Mouse (Mus musculus) thymus, adult 2 months (tissue): ENCODE results near the gene Olfr66. TPM values are rescaled to one million over a fixed set of nuclear protein-coding genes. Genes with fewer than 3 reads are reported as not detected.

Experiments
- DNase-seq: peaks from one replicate; pipeline ENCODE4 v3.0.0; 2021
- H3K27ac ChIP-seq: fragments of 200-500 bp; 2 replicates; pipeline ENCODE4 v1.5.1; 2012; ENCODE audit warnings: low read length, control low read depth; ENCODE audit not compliant: control insufficient read depth, insufficient read depth
- H3K27me3 ChIP-seq: fragments of 200-500 bp; 2 replicates; pipeline ENCODE4 v1.6.1; 2012; ENCODE audit warnings: mild to moderate bottlenecking, low read length, moderate library complexity, mixed read lengths; ENCODE audit not compliant: control insufficient read depth, insufficient read depth
- H3K36me3 ChIP-seq: fragments of 200-500 bp; 2 replicates; pipeline ENCODE4 v1.6.1; 2012; ENCODE audit warnings: mild to moderate bottlenecking, low read length, moderate library complexity; ENCODE audit not compliant: control insufficient read depth, insufficient read depth
- H3K4me1 ChIP-seq: fragments of 200-500 bp; replicated peaks from 2 replicates; pipeline ENCODE4 v1.6.1; 2012; ENCODE audit warnings: low read length; ENCODE audit not compliant: control insufficient read depth, insufficient read depth
- H3K4me3 ChIP-seq: fragments of 200-500 bp; 2 replicates; pipeline ENCODE4 v1.5.1; 2012; ENCODE audit warnings: mild to moderate bottlenecking, low read length, control low read depth, moderate library complexity; ENCODE audit not compliant: control insufficient read depth, insufficient read depth
- CTCF ChIP-seq: fragments of 200-500 bp; IDR thresholded peaks from 2 replicates; pipeline ENCODE4 v1.5.1; 2012; ENCODE audit warnings: mild to moderate bottlenecking, control low read depth, low read length, moderate library complexity, borderline replicate concordance; ENCODE audit not compliant: control insufficient read depth, poor library complexity, insufficient read depth; ENCODE audit errors: extremely low read depth
- POLR2A ChIP-seq: fragments of 200-500 bp; IDR thresholded peaks from 2 replicates; pipeline ENCODE4 v1.6.1; 2012; ENCODE audit warnings: mild to moderate bottlenecking, low read length, control low read depth, moderate library complexity; ENCODE audit not compliant: control insufficient read depth, poor library complexity, insufficient read depth; ENCODE audit errors: extremely low read depth
- WGBS: fragments of 180-500 bp; shearing (Covaris S2); methylation state at CpG from one replicate; pipeline ENCODE4 v1.1.7; 2018; 5-methylcytosine and 5-hydroxymethylcytosine counted together
- polyA plus RNA-seq: library from polyadenylated mRNA; depleted of rRNA; stranded (reverse); fragments of >200 nt; gene quantifications from 2 replicates; pipeline ENCODE4 v1.2.3, GENCODE M21; 2012

Olfr66 gene
- polyA plus RNA-seq, 1 experiment: not detected

- Histone ChIP-seq H3K27ac (no peak within 1 kb of the TSS), H3K27me3 (no peaks in the 10 kb centered on the region), H3K4me1 (no peaks in the 10 kb centered on the region), H3K4me3 (no peak within 1 kb of the TSS), H3K36me3 (no peaks in the 10 kb centered on the region)
- TF ChIP-seq CTCF: no peak
- no peak for DNase-seq
- 90% methylated on average over 1 of the region's 1 CpGs for WGBS
Measured at GRCm38 (mm10) chr7:103894385-103894784, 8.3 kb upstream of the Olfr66 start, which contains the start of gene Olfr64. Gene Olfr64, minus strand, starts transcription at chr7:103894485.

DNA sequence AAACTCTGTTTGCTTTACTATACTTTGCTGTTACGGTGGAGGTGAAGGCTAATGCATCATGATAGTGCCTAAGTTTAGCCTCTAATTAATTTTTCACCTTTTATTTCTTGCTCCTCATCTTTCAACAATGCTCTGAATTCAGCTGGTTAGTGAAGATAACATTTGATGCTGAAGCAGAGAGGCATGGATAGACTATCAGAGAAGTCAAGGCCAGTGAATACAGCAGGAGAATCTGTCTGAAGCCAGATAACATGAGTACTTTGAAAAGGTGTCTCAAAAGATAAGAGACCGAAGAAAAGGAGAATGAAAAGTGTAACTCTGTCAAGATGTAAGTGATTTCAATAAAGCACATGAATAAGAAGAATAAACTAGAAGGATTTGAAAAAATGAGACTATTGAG is 9.0 kb downstream of the Olfr66 start:
- Histone ChIP-seq H3K27me3 (no peaks in the 10 kb centered on the region), H3K4me1 (no peaks in the 10 kb centered on the region), H3K27ac (no peak overlapping the region), H3K36me3 (no peaks in the 10 kb centered on the region), H3K4me3 (no peak overlapping the region)
- TF ChIP-seq POLR2A (no peak), CTCF (no peak)
- no peak for DNase-seq
- WGBS: 93% methylated on average over 2 of the region's 2 CpGs

DNA sequence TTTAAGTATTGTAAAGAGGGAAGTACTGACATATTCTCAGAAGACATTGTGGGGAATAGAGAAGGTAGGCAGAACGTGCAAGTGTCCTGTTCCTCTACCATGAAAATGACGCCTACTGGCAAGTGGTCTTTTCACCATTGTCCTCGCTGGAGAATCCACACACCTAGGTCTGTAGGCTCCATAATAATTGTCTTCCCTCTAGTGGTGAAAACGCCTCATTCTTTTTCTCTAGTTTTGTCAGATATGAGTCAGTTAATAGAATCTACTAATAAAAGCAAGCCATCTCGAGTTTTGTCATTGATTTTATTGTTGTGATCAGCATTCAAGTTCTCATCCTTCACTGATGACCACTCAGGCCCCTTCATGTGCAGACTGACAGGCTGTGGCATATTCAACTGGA is 11.6 kb downstream of the Olfr66 start:
- 42% methylated on average over 5 of the region's 5 CpGs for WGBS
- Histone ChIP-seq H3K4me1 (no peaks in the 10 kb centered on the region), H3K27ac (no peak overlapping the region), H3K27me3 (no peaks in the 10 kb centered on the region), H3K36me3 (no peaks in the 10 kb centered on the region), H3K4me3 (no peak overlapping the region)
- no peak for DNase-seq
- TF ChIP-seq POLR2A (no peak), CTCF (no peak)

GRCm38 (mm10) chr7:103873064-103873463 is 13.0 kb downstream of the Olfr66 start:
- no peak for DNase-seq
- H3K36me3 ChIP-seq: no peaks in the 10 kb centered on the region
- H3K27ac ChIP-seq: no peak overlapping the region
- H3K4me1 ChIP-seq: no peaks in the 10 kb centered on the region
- H3K4me3 ChIP-seq: no peak overlapping the region
- no peaks in the 10 kb centered on the region for H3K27me3 ChIP-seq
- 2% methylated on average over 1 of the region's 1 CpGs for WGBS
- TF ChIP-seq POLR2A: no peak
- TF ChIP-seq CTCF: no peak

- Histone ChIP-seq H3K27ac (no peak overlapping the region), H3K27me3 (no peaks in the 10 kb centered on the region), H3K4me3 (no peak overlapping the region), H3K36me3 (no peaks in the 10 kb centered on the region), H3K4me1 (no peaks in the 10 kb centered on the region)
- TF ChIP-seq CTCF (no peak), POLR2A (no peak)
- no peak for DNase-seq
Measured at GRCm38 (mm10) chr7:103870667-103871066, 15.4 kb downstream of the Olfr66 start.

- DNase-seq: no peak
- Histone ChIP-seq H3K4me3 (no peak overlapping the region), H3K27me3 (no peaks in the 10 kb centered on the region), H3K36me3 (no peaks in the 10 kb centered on the region), H3K4me1 (no peaks in the 10 kb centered on the region), H3K27ac (no peak overlapping the region)
- TF ChIP-seq POLR2A: no peak
- TF ChIP-seq CTCF: no peak
Measured at GRCm38 (mm10) chr7:103865716-103866115, 20.3 kb downstream of the Olfr66 start.

DNA sequence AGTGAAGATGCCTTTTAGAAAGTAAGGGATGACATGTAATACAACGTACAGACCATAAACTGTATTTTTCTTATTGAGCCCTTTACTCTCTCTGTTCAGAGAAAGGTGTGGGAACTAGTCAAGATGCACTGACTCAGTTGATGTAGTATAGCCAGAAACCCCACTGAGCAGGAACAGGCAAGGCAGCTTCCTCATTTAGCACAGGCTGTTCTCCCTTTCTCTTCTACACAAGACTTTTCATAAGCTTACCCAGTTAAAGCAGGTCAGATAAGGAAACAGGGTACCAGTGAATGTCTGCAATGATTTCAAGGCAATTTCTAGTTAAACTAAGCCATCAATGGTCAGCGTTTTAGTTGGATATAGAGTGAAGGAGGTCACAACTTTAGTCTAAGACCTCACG is 24.5 kb downstream of the Olfr66 start:
- H3K4me1 ChIP-seq: no peaks in the 10 kb centered on the region
- H3K27me3 ChIP-seq: no peaks in the 10 kb centered on the region
- no peak overlapping the region for H3K27ac ChIP-seq
- TF ChIP-seq POLR2A: no peak
- no peak for TF ChIP-seq CTCF
- H3K36me3 ChIP-seq: no peaks in the 10 kb centered on the region
- 55% methylated on average over 3 of the region's 3 CpGs for WGBS
- DNase-seq: no peak
- no peak overlapping the region for H3K4me3 ChIP-seq
